Mouse (Mus musculus): Measurements from ENCODE around the gene Sez6.

DNA sequence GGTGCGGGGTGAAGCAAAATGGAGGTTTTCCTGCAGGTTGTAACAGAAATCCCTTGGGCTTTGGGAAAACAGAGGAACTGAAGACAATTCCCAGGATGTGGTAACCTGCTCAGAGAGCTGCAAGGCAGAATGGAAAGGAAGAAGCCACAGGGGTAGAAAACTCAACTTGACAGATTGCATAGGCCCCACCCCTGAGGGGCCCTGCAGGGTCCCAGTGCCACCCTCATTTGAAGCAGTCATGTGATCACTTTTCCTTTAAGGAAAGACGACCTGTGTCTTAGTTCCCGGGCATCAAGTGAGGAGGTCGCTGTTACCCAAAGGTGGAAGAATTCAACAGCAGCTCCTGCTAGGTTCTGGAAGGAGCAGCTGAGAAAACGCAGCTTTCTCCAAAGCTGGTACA is 37.7 kb upstream of the Sez6 start:
- no peak for TF ChIP-seq CTCF (conservative IDR thresholded peaks at IDR 0.05; ENCODE audit: low read length)
- TF ChIP-seq POU5F1 (IDR thresholded peaks at IDR 0.05; ENCODE audit: borderline replicate concordance, low read length) = no peak
- TF ChIP-seq NANOG (IDR thresholded peaks at IDR 0.05; ENCODE audit: borderline replicate concordance, low read length) = no peak

Data from E14TG2a.4 (cell line).